Mouse (Mus musculus): ENCODE measurements around the gene Aig1.

- TF ChIP-seq CTCF (IDR thresholded peaks at IDR 0.05; ENCODE audit: extremely low read depth, insufficient read length, insufficient replicate concordance, low read depth, low read length) (no peak), POLR2A (IDR thresholded peaks at IDR 0.05; ENCODE audit: low read depth, low read length) (no peak)
These were observed 245.0 kb downstream of the Aig1 start for GRCm38 (mm10) chr10:13623735-13624134.
